Mouse (Mus musculus) cortical plate, adult 2 months (tissue): Measurements from ENCODE around the gene Ifi205. TPM values are rescaled to one million over a fixed set of nuclear protein-coding genes. Genes with fewer than 3 reads are reported as not detected.
"Not testable (repeated sequence)": the region's sequence is repeated elsewhere in the genome, so short reads cannot be mapped to it uniquely, and the experiment has no call there.

ENCODE experiments used
- H3K27ac ChIP-seq: fragments of 200-500 bp; 2 replicates; pipeline ENCODE4 v1.5.1; 2012; ENCODE audit warnings: low read length, control low read depth, inconsistent platforms; ENCODE audit not compliant: insufficient read depth
- H3K4me1 ChIP-seq: fragments of 200-500 bp; 2 replicates; pipeline ENCODE4 v1.6.1; 2011; ENCODE audit warnings: low read length; ENCODE audit not compliant: control insufficient read depth, insufficient read depth
- H3K4me3 ChIP-seq: fragments of 200-500 bp; 2 replicates; pipeline ENCODE4 v1.5.1; 2011; ENCODE audit warnings: mild to moderate bottlenecking, low read length, control low read depth; ENCODE audit not compliant: insufficient read depth
- CTCF ChIP-seq: fragments of 200-500 bp; IDR thresholded peaks from 2 replicates; pipeline ENCODE4 v1.5.1; 2011; ENCODE audit warnings: mild to moderate bottlenecking, control low read depth, low read length; ENCODE audit not compliant: insufficient read depth; ENCODE audit errors: extremely low read depth
- POLR2A ChIP-seq: fragments of 200-500 bp; IDR thresholded peaks from 2 replicates; pipeline ENCODE4 v1.6.1; 2011; ENCODE audit warnings: mild to moderate bottlenecking, low read length, control low read depth; ENCODE audit not compliant: insufficient read depth; ENCODE audit errors: extremely low read depth
- polyA plus RNA-seq: library from polyadenylated mRNA; depleted of rRNA; stranded (reverse); fragments of >200 nt; gene quantifications from 2 replicates; pipeline ENCODE4 v1.2.3, GENCODE M21; 2012

The Ifi205 gene
- polyA plus RNA-seq, 1 experiment = 0.04 TPM

GRCm38 (mm10) chr1:174044431-174044830 is 12.8 kb upstream of the Ifi205 start:
- no peak overlapping the region for H3K4me3 ChIP-seq
- no peak overlapping the region for H3K27ac ChIP-seq
- TF ChIP-seq POLR2A (no peak), CTCF (no peak)
- H3K4me1 ChIP-seq = no peaks in the 10 kb centered on the region

- not testable (repeated sequence) for H3K27ac ChIP-seq, H3K4me3 ChIP-seq, H3K4me1 ChIP-seq
Observed at GRCm38 (mm10) chr1:174042091-174042884, 10.7 kb upstream of the Ifi205 start.

DNA sequence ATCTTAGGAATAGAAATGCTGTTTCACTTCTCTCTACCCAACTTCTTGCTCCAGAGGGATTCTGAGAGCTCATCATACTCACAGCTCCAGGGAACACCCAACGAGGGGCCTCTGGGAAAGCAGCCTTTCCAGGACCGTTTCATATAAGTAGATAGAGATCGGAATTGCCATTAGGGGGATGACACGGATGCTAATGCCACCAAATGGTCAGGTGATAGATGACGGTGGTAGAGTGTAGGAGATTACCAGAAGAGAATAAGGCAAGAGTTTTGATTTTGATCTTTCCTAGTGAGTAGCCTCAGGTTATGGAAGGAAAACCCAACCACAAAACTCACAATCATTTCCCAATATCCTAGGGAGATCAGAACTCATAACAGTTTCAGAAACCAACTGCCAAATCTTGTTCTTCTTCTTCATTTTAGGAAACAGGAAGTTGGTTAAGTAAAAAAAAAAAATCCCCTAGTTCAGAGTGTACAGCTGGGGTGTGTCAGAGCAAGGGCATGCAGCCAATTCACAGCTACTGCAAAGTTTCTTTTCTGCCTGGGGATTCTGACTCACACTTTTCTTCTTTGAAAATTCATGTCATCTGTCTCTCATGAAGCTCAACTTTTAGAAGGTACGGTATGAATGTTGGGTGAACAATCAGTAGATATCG is 9.0 kb upstream of the Ifi205 start, which contains the start of gene Olfr433:
TSS of gene Olfr433 (plus strand) at position 183 of the 655 bp plus-strand sequence.
- TF ChIP-seq POLR2A = no peak
- no peak for TF ChIP-seq CTCF
- H3K27ac ChIP-seq = no peak within 1 kb of the TSS
- H3K4me3 ChIP-seq = no peak within 1 kb of the TSS
- no peaks in the 10 kb centered on the region for H3K4me1 ChIP-seq

DNA sequence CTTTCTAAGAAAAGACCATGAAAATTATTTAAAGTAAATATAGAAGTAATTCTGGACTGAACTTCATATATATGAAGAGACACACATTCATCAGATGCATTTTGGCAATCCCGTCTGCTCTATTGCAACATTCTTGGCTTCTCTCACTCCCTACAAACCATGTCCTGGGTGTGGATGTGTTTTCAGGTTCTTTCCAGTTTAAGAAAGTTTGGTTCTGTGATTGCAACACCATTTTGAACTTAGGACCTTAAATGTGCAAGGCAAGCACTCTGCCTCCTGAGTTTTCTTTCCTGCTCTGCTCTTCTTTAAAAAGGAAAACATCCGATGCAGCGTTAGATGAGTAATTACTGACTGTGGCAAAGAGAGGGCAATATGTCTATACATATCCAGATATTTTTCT is 6.9 kb upstream of the Ifi205 start:
- H3K4me1 ChIP-seq = no peaks in the 10 kb centered on the region
- TF ChIP-seq POLR2A (no peak), CTCF (no peak)
- no peak overlapping the region for H3K4me3 ChIP-seq
- H3K27ac ChIP-seq = no peak overlapping the region

DNA sequence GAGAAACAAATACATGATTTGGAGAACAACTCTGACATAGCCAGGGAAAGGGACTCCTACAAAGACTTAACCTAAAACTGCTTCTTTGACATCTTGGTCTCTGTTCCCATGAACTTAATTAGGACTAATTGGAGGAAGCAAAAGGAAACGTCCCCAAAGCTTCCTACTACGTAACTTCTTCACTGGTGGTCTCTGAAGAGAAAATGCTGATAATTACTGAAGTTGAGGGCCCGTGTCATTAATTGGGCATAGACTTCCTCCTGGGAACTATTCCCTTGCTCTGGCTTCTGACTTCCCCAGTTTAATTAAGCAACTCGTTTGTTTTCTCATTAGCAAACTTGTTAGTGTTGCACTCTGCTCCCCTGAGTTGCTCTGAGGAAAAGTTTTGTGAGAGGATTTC is 4.2 kb upstream of the Ifi205 start:
- Histone ChIP-seq H3K4me3 (no peak overlapping the region), H3K4me1 (no peaks in the 10 kb centered on the region), H3K27ac (no peak overlapping the region)
- TF ChIP-seq CTCF = no peak

GRCm38 (mm10) chr1:174007050-174007449 is 24.6 kb downstream of the Ifi205 start:
- not testable (repeated sequence) for H3K4me1 ChIP-seq, H3K27ac ChIP-seq

GRCm38 (mm10) chr1:174004352-174005109 is 27.1 kb downstream of the Ifi205 start:
- H3K4me3 ChIP-seq, H3K27ac ChIP-seq, H3K4me1 ChIP-seq: not testable (repeated sequence)

More at GRCm38 (mm10) chr1:174007050-174007449, 24.6 kb downstream of the Ifi205 start:
- H3K4me3 ChIP-seq = not testable (repeated sequence)

DNA sequence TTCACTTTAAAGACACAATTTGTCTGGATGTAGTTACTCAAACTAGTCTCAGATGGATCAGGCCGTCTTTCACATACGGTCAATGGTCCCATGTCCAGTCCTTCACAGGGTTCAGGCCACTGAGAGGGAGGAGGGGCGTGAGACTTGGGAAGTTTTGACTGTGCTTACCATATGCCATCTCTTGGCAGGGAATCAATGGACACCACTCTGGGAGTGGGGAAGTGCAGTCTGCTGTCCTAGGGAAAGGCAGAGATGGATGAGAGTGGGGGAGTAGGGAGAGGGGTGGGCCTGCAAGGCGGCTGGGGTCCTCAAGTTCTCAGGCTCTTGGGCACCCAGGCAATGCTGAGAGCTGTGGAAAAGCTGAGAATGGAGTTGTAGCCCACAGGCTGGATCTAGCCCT is 36.6 kb downstream of the Ifi205 start:
- no peak overlapping the region for H3K27ac ChIP-seq
- TF ChIP-seq POLR2A (no peak), CTCF (no peak)
- no peaks in the 10 kb centered on the region for H3K4me1 ChIP-seq
- no peak overlapping the region for H3K4me3 ChIP-seq

DNA sequence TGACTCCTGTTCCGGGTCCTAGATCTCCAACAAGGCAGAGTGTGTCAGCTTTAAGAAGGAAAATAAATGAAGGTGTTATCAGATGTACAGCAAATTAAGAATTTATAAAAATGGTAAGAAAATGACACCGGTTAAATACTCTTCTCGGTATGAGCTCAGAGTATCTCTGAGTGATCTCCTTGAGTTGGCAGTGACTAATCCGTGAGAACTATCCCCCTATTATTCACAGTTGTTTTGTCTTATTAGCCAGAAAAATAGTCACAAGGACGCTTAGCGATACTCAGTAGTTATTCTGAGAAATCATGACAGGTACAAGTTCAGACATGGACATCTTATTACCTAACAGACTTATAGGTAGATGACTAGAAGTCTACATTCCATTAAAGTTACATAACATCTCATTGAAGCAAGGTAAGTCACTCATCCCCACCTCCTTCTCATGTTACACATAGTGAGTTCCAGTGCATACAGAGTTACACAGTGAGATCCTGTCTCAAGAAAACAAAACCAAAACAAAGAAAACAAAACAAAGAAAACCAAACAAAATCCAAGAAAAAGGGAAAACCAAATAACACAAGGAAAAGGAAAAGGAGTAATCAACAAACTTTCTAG is 48.8 kb downstream of the Ifi205 start, which contains the start of gene Ifi202b:
TSS of gene Ifi202b (minus strand) at position 51 of the 612 bp plus-strand sequence.
- not testable (repeated sequence) for H3K4me3 ChIP-seq, H3K27ac ChIP-seq, H3K4me1 ChIP-seq

DNA sequence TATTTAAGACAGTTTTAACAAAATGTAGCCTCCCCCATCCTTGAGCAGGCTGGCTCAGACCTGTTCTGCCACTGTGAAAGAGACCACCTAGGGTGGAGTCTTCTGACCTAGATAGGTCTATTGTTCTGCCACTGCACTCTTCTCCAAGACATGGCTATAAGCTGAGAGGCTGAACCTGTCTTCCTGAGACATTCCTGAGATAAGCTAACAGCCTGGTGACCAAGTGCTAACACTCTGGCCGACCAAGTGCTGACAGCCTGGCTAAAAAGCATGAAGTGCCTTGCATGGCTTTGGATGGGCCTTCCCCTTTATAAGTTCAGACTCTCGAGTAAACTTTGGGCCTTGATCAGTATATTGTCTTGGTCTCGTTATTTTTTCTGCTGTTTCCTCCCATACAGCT is 50.6 kb downstream of the Ifi205 start:
- H3K4me1 ChIP-seq, H3K4me3 ChIP-seq, H3K27ac ChIP-seq: not testable (repeated sequence)
